Mouse (Mus musculus): ENCODE results near the gene Scnm1. TPM values are rescaled to one million over a fixed set of nuclear protein-coding genes. Genes with fewer than 3 reads are reported as not detected.

Gene Scnm1
- total RNA-seq (2021), result 10 to 100 TPM; 45.3 to 47.6 TPM
- long read RNA-seq, experiment 1, transcript Scnm1-201 (7 exons, 1,054 nt), result major isoform, 12 of 18 reads
- long read RNA-seq, experiment 1, partial matches to known transcripts, result 1 of 18 reads
- long read RNA-seq, experiment 1, other reads (novel, unspliced or antisense), result 4 of 18 reads
- long read RNA-seq, experiment 2, transcript Scnm1-201 (7 exons, 1,054 nt), result major isoform, 9 of 17 reads
- long read RNA-seq, experiment 2, partial matches to known transcripts, result 1 of 17 reads
- long read RNA-seq, experiment 2, other reads (novel, unspliced or antisense), result 4 of 17 reads

GRCm38 (mm10) chr3:95133680-95134101 lies at the start of gene Scnm1, which contains the start of gene Lysmd1:
TSS of gene Scnm1 (minus strand) at chr3:95134011.
TSS of gene Lysmd1 (plus strand) at chr3:95134088.
- DNase-seq (ENCODE audit: low spot score in 2 of 2), result peak; percentile 86 to 91

- no peak for DNase-seq (ENCODE audit: low spot score in 2 of 2)
Observed at GRCm38 (mm10) chr3:95181841-95182240, 48.0 kb upstream of the Scnm1 start.

- no peak for DNase-seq (ENCODE audit: low spot score in 2 of 2)
Observed at GRCm38 (mm10) chr3:95179890-95180289, 46.1 kb upstream of the Scnm1 start.

- DNase-seq (ENCODE audit: low spot score in 2 of 2), result no peak
Observed at GRCm38 (mm10) chr3:95178948-95179347, 45.1 kb upstream of the Scnm1 start.

- no peak for DNase-seq (ENCODE audit: low spot score in 2 of 2)
Observed at GRCm38 (mm10) chr3:95177583-95177982, 43.8 kb upstream of the Scnm1 start.

GRCm38 (mm10) chr3:95176500-95176899 lies 42.7 kb upstream of the Scnm1 start:
- no peak for DNase-seq (ENCODE audit: low spot score in 2 of 2)

GRCm38 (mm10) chr3:95174011-95174592 lies 40.3 kb upstream of the Scnm1 start:
- DNase-seq (ENCODE audit: low spot score in 2 of 2), result peak; percentile 79 to 83

GRCm38 (mm10) chr3:95173256-95173949 lies 39.6 kb upstream of the Scnm1 start:
- DNase-seq (ENCODE audit: low spot score in 2 of 2), result no peak

- no peak for DNase-seq (ENCODE audit: low spot score in 2 of 2)
Observed at GRCm38 (mm10) chr3:95172526-95173255, 38.9 kb upstream of the Scnm1 start.

- DNase-seq (ENCODE audit: low spot score in 2 of 2), result no peak
Observed at GRCm38 (mm10) chr3:95171105-95171504, 37.3 kb upstream of the Scnm1 start.

GRCm38 (mm10) chr3:95169996-95170395 lies 36.2 kb upstream of the Scnm1 start:
- DNase-seq (ENCODE audit: low spot score in 2 of 2), result no peak

GRCm38 (mm10) chr3:95164840-95165239 lies 31.0 kb upstream of the Scnm1 start:
- DNase-seq (ENCODE audit: low spot score in 2 of 2), result no peak

GRCm38 (mm10) chr3:95164256-95164550 lies 30.4 kb upstream of the Scnm1 start:
- DNase-seq (ENCODE audit: low spot score in 2 of 2), result no peak

- DNase-seq (ENCODE audit: low spot score in 2 of 2), result no peak
Observed at GRCm38 (mm10) chr3:95163419-95164255, 29.8 kb upstream of the Scnm1 start.

- no peak for DNase-seq (ENCODE audit: low spot score in 2 of 2)
Observed at GRCm38 (mm10) chr3:95162345-95162628, 28.5 kb upstream of the Scnm1 start.

- DNase-seq (ENCODE audit: low spot score in 2 of 2), result no peak
Observed at GRCm38 (mm10) chr3:95161618-95162344, 28.0 kb upstream of the Scnm1 start.

- no peak for DNase-seq (ENCODE audit: low spot score in 2 of 2)
Observed at GRCm38 (mm10) chr3:95161041-95161551, 27.3 kb upstream of the Scnm1 start.

- DNase-seq (ENCODE audit: low spot score in 2 of 2), result peak; percentile 81 to 92
Observed at GRCm38 (mm10) chr3:95159987-95160963, 26.5 kb upstream of the Scnm1 start, which contains the start of gene Sema6c. TSS of gene Sema6c (plus strand) at chr3:95160457.

- no peak for DNase-seq (ENCODE audit: low spot score in 2 of 2)
Observed at GRCm38 (mm10) chr3:95159511-95159986, 25.7 kb upstream of the Scnm1 start.

Data from left cerebral cortex, adult 18-20 months (tissue).